Mouse (Mus musculus) urinary bladder, postnatal 14 days (tissue): ENCODE data around the gene Dmkn.

Experiments
- DNase-seq: peaks from one replicate; pipeline ENCODE4 v3.0.0; 2021; ENCODE audit warnings: low spot score

Gene Dmkn

DNA sequence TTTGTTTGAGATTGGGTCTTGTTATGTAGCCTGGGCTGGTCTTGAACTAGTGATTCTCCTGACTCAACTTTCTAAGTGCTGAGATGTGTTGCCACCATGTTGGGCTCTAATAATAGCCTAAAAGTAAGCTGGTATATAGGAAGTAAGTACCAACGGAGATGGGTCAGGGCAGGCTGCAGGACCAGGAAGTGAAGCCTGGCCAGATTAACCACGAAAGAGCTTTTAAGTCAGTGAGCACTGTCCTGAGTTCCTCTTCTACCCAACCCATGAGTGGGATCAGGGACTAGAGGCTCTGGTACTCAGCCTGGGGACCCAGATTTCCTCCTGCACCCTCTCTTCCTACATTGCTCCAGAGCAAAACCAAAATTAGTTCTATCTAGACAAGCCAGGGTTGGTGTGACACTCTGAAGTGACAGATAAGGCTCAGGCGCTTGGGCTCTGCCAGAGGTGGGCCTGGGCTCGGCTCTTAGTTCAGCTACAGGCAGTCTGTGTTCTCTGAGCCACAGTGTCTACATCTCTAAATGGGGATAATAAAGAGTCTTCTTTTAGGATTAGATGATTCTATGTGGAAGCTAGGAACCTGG lies 1.7 kb upstream of the Dmkn start:
- no peak for DNase-seq

DNA sequence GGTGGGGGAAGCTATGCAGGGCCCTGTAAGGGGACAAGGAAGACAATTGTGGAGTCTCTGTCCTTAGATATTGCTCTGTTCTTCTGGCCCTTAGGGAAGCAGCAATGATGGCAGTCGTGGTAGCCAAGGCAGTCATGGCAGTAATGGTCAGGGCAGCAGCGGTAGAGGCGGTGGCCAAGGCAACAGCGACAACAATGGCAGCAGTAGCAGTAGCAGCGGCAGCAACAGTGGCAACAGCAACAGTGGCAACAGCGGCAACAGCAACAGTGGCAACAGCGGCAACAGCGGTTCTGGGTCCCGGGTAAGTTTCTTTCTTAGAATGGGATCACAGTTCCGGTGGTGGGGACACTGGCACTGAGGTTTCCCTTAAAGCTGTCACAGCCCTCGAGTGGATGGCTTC lies 1.6 kb downstream of the Dmkn start:
- DNase-seq: no peak

DNA sequence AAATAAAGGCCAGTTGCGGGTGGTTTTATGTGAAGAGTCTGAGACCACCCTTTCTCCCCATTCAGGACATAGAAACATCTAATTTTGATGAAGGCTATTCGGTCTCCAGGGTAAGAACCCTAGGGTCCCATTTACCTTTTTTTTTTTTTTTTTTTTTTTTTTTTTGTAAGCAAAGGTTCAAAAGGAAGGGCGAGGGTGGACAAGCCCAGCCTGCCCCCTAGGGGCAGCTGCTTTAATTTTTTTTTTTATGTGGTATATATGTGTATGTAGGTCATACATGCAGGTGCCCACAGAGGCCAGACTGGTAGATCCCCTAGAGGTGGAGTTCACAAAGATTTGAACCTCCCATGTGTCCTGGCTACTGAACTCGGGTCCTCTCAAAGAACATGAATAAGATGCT lies 2.9 kb downstream of the Dmkn start:
- DNase-seq: no peak

DNA sequence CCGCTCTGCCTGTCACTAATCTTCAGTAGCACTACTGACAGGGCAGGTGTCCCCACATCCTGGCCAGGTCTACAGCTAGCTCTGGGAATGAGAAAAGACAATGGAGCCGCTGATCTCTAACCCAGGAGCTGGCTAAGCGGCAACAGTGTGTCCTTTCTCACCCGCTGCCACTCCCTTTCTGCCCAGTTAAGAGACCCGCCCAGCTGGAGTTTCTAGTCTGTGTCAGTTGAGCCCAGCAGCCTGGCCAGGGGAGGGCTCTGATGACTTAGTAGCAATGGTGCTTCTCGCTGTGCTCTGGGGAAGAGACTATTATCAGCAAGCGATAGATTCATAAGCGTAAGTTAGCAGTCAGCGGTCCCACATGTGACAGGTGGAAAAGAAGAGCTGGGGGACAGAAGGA lies 5.7 kb downstream of the Dmkn start:
- DNase-seq: peak; percentile 60

DNA sequence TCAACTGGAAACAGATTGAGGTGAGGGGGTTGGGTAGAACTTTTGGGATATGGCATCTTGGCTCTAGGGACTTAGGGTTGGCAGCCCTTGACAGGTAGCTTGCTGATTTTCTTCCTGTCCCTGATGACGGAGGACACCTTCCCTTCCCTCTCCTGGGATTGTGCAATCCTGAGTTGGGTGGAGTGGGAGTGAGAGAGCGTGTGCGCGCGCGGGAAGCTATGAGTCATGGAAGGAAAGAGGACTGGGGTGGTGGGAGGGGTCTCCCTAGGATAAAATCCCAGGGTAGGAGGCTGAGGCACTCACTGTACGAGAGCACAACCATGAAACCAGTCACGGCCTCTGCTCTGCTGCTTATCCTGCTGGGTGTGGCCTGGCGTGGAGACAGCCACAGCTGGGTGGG lies 12.5 kb downstream of the Dmkn start:
- DNase-seq: peak; percentile 30

DNA sequence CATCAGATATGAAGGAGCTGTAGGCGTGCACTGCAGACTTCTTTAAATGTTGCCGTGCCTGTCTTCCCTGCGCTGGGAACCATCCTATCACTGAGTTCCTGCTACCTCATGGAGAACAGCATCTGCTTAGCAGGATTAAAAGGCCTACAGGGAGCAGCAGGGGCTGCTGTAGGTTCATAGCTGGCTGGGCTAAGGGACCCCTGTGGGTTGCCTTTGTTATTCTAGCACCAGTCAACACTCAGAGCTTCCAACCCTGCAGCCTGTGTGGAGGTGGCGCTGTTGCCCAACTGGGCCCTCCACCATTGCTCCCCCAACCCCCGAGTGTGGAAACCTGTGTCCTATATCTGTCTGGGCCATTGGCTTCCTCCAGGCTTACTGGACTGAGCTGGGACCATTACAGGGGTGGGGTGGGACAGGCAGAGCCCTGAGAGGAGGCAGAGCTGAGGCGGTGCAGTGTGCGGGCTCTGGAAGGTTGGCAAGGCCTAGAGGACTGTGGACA lies 13.6 kb downstream of the Dmkn start:
- no peak for DNase-seq

DNA sequence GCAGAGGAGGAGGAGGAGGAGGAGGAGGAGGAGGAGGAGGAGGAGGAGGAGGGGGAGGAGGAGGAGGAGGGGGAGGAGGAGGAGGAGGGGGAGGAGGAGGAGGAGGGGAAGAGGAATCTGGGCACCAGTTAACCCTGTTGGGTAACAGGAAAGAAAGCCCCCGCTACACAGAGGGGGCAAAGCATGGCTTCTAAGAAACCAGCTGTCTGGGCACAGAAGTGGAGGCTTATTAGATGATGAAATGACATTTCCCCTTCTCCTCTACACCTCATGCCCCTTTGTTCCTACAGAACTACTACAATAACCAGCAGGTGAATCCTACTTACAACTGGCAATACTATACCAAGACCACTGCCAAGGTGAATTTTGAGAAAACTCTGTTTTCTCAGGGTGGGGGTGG lies 14.4 kb downstream of the Dmkn start:
- DNase-seq: no peak

DNA sequence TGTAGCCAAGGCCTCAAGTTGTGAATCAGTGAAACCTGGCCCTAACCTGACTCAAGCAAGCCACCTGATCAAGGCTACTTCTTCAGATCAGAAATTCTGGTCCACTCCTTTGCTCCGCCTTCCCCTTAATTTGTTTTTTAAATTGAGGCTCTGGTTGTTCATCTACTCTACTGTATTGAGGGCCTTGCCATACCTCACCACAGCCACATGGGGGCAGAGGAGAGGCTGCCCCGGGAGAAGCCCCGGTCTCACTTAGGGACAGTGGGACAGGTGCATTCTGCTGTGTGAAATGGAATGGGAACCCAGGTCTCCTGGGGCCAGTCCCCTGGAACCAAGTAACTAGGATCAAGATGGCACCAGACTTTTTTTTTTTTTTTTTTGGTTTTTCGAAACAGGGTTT lies 18.2 kb downstream of the Dmkn start:
- no peak for DNase-seq

DNA sequence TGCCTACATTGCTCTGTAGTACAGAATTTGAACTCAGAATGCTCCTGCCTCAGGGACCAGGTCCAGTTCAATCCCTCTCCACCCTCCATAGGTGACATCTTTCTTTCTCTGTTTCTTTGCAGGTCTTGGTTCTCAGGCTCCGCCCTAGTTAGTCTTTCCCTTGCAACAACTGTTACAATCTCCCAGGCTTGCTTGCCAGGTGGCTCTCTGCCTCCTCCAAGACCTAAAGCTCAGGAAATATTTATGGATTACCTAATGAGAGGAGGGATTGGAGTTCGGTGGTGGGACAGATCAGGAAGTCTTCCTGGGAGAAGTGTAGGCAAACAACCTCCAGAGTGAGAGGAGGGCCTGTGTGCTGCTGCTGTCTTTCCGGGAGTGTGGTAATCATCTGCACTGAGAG lies 19.1 kb downstream of the Dmkn start:
- DNase-seq: no peak

DNA sequence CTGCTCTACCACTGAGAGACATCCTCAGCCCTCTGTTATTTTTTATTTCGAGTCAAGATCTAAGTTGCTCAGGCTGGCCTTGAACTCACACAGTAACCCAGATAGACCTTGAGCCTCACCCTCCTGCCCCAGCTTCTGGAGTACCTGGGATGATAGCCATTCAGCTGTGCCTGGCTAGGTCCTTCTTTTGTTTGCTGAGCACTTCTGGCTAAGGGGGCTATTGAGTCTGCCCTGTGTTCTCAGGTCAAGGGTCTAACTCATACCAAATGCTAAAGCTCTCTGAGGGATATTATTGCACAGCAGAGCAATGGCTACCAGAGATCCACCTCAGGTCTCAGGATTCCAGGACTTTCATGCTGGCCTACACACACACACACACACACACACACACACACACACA lies 21.6 kb downstream of the Dmkn start:
- DNase-seq: no peak

DNA sequence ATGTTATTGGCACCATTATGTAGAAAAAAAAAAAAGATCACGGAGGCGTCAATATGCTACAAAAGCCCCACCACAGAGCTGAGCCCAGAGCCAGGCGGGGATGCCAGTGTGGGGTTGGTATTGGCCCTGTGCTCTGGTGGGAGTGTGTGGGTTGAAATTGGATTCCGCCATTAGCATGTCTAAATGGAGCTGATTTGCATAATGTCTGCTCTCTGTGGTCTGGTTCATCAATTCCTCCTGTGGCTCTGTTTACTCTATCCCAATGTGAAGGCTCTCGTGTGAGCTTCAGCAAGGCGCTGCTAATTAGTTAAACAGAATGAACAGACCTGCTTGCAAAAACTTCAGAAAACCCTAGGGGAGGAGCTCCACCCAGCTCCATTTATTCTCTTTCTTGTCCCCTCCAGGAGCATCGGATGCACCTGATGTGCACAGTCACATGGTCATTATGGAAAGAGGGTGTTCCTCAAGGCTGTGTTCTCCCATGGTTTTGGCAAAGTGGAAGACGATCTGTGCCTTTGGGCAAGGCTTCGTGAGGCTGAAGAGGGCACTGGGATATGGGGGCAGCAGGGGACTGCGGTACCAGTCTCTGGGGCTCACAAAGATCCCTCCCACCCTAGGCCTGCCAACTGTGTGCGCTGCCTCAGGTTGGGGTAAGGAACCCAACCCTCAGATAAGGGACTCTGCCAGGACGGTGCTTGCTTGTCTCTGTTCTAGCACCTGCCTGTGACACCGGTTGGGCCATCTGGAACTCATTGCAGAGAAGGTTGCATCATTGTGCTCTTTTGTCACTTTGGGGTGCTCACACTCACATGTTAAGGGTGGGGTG lies 22.4 kb downstream of the Dmkn start:
- no peak for DNase-seq

DNA sequence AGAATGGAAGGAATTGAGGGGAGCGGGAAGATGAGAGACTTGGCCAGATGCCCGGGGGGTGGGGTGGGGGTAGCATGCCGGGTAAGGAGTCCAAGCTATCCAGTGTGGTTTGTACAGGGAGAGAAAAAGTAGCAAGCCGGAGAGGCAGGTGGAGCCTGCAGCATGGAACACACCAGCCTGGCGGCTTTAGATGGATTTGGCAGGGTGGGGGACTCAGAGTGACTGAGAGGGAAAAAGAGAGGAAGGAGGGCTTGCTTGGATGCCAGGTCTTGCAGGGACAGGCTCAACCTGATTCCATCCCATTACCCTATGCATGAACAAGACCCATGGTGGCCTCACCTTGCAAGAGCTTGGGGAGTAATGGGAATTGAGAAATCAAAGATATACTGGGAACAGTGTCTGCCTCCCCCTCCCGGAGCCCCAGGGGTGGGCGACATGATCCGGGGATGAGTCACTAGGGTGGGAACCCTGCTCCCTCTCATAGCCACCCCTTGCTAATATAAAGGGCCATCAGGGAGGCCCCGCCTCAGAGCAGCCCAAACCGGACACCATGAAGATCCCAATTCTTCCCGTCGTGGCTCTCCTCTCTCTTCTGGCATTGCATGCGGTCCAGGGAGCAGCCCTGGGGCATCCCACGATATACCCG lies 23.9 kb downstream of the Dmkn start, which contains the start of gene Krtdap:
Gene Krtdap, plus strand, starts transcription at position 520 of the 646 bp plus-strand sequence.
- DNase-seq: no peak

DNA sequence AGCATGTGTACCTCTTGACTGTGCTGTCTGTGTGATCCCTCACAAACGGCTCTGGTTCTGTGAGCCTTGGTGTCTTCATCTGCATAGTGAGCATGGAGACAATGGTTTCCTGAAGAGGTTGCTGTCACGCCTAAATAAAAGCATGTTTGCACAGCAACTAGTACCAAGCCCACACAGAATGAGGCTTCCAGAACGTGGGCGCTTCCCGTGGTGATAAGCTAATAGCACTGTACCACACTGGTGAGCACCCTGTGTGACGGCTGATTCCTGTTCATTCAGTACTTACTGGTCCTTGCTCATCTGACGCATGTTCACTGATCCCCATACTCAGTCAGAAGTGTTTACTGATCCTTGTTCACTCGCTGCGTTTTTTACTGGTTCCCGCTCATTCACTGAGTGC lies 26.6 kb downstream of the Dmkn start:
- no peak for DNase-seq

DNA sequence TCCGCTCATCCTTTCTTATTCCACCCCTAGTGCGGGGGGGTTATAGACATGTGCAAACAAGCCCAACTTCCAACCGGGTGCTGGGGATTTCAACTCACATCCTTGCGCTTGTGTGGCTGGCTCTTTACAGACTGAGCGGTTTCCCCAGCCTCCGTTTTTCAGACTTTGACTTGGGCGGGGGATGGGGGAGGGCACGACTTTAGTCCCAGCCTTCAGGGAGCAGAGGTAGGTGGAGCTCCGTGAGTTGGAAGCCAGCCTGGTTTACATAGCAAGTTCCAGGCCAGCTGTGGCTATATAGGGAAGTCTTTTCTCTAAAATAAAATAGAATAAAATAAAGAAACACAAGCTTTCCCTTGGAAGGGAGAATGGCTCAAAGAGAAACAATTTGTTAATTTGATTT lies 28.4 kb downstream of the Dmkn start:
- no peak for DNase-seq

DNA sequence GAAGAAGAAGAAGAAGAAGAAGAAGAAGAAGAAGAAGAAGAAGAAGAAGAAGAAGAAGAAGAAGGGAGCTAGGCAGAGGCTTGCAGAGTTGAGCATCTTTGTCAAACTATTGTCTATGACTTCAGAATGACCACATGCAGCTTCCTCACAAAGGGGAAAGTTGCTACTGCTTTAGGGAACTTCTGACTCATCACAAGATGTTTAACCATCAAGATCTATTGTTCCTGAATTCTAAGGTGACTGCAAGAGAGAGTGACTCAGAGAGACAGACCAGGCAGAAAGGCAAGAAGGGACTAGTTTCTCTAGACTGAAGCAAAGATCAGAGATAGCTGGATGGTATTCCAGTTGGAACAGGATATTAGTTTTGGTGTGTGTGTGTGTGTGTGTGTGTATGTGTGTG lies 31.4 kb downstream of the Dmkn start:
- DNase-seq: no peak

DNA sequence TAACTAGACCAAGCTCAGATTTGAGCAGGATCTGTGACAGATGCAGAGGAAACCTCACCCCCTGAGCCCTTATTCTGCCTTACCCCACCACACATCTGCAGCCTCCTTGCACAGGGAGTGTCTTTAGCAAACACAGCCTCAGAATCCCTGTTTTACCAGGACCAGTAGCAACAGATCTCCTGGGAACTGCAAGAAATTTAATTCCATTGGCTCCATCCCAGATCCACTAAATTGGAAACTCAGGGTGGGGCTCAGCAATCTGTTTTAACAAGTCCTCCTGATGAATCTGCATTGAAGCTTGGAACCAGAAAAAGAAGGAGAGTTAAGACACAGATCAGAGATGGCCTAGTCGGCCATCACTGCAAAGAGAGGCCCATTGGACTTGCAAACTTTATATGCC lies 33.2 kb downstream of the Dmkn start:
- no peak for DNase-seq

DNA sequence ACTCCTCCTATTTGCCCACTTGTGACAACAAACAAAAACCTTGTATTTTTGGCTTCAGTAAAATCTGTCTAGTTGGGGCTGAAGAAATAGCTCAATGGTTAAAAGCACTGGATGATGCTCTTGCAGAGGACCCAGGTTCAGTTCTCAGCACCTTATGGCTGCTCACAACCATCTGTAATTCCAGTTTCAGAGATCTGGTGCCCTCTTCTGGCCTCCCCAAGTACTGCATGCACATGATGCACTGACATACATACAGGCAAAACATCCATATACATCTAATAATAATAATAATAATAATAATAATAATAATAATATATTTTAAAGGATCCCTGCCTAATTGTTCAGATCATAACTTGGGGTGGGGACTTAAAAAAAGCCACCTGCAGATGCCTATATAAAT lies 37.1 kb downstream of the Dmkn start:
- no peak for DNase-seq

DNA sequence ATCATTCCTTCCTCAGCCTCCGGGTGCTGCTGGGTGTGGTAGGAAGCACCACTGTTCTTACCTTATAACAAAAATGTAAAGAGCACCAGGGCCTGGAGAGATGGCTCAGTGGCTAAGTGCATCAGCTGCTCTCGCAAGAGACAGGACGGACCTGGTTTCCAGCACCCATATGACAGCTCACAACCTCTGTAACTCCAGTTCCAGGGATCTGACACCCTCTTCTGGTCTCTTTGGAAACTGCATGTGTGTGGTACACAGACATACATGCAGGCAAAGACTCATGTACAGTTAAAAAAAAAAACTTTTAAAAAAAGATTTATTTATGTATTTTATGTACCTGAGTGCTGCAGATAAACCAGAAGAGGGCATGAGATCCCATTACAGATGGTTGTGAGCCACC lies 39.7 kb downstream of the Dmkn start:
- no peak for DNase-seq

DNA sequence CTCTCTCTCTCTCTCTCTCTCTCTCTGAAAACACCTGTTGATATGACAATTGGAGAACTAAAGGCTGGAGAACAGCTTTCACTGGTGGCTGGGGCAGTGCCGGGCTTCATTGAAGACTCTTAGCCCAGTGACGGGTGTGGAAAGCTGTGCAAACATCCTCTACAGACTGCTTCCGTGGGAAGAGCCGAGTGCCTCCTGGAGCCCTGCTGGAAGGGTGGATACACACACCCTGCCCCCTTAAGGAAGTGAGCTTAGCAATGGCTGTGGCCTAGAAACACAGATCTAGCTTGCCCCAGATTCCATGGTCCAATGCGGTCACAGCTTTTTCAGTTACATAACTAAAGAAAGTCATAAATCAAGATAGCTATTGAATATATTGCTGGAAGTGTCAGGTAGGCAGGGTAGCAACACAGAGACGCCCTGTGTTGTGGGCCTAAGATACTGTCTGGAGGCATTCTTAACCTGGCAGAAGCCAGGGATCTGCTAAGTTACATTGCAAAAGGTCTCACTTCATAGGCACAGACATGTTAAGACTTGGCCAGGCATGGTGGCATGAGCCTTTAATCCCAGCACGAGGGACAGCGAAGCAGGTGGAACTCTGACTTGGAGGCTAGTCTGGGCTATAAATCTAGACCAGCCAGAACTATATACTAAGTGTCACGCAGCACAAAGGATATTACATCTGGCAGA lies 40.6 kb downstream of the Dmkn start:
- DNase-seq: no peak

DNA sequence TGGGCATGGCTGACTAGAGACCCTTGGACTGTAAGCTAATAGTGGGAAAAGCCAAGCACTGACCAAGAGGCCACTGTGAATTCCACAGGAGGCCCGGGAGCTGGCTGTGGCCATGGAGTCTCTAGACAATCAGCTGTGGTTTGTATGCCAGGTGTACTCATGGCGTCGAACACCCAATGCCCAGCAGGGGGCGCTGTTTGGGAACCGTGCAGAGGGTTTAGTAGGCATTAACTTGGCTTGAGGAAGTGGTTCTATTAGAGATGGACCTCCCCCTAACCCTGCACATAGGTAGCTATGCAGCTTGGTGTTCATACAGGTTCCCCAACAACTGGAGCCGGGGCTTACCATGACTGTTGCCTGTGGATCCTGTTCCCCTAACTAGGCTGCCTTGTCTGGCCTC lies 42.4 kb downstream of the Dmkn start:
- DNase-seq: no peak

DNA sequence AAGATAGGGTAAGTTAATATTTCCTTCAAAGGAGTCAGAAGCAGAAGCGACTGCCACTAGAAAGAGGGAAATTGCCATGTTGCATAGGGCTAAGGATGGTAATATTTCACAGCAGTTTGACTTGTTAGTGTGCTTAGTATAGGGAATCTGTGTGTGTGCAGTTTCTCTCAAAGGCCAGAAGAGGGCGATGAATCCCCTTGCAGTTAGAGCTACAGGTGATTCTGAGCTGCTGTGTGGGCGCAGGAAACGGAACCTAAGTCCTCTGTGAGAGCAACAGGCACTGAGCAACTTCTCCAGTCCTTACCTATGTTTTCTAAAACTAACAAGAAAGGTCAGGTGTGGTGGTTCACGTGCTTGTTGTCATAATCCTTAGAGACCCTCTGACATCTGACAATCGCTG lies 46.8 kb downstream of the Dmkn start:
- no peak for DNase-seq

DNA sequence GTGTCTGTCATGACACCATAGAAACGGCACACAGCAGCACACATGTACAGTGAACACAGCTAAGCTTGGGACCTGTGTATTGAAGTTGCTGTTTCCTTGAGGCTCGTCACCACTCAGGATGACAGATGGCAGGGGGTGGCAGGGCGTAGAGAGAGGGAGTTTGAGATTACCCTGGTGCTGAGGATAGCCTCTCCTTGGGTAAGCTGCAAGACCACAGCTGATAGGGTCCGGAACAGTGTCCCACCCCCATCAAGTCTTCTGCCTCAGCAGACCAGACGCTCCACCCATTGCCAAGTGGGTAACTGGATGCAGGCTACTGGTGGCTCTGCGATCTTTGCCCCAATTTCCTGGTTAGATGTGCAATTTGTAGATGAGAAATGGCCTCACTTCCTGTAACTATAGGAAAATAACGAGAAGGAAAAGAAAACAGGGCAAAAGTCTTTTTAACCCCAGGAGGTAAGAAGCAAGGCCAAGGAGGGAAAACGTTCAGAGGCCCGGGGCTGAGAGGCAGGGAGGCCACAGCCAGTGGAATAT lies 48.3 kb downstream of the Dmkn start:
- DNase-seq: no peak
